Mouse (Mus musculus) hindbrain, embryonic 15.5 days (tissue): ENCODE measurements around the gene Cyfip1. TPM values are rescaled to one million over a fixed set of nuclear protein-coding genes. Genes with fewer than 3 reads are reported as not detected.

Source experiments
- ATAC-seq: fragments of 200-750 bp; cut with Nextera tagmentation; 2 replicates; pipeline ENCODE4 v1.8.0; 2017; ENCODE audit warnings: low read depth, moderate number of reproducible peaks, moderate TSS enrichment; ENCODE audit not compliant: low FRiP score
- H3K27ac ChIP-seq: fragments of 300-500 bp; sonication (generic); replicated peaks from 2 replicates; pipeline ENCODE4 v1.5.1; 2015; ENCODE audit warnings: mild to moderate bottlenecking, inconsistent platforms
- H3K27me3 ChIP-seq: fragments of 300-500 bp; sonication (generic); 2 replicates; pipeline ENCODE4 v1.6.1; 2015; ENCODE audit warnings: control low read depth, inconsistent platforms
- H3K36me3 ChIP-seq: fragments of 300-500 bp; sonication (generic); 2 replicates; pipeline ENCODE4 v1.6.1; 2015; ENCODE audit warnings: control low read depth, inconsistent platforms
- H3K4me1 ChIP-seq: fragments of 300-500 bp; sonication (generic); replicated peaks from 2 replicates; pipeline ENCODE4 v1.6.1; 2015; ENCODE audit warnings: control low read depth, inconsistent platforms
- H3K4me2 ChIP-seq: fragments of 300-500 bp; sonication (generic); 2 replicates; pipeline ENCODE4 v1.6.1; 2015; ENCODE audit warnings: moderate library complexity, mild to moderate bottlenecking, inconsistent platforms
- H3K4me3 ChIP-seq: fragments of 300-500 bp; sonication (generic); 2 replicates; pipeline ENCODE4 v1.5.1; 2015; ENCODE audit warnings: mild to moderate bottlenecking, inconsistent platforms
- H3K9ac ChIP-seq: fragments of 300-500 bp; sonication (generic); 2 replicates; pipeline ENCODE4 v1.6.1; 2015; ENCODE audit warnings: inconsistent platforms
- H3K9me3 ChIP-seq: fragments of 300-500 bp; sonication (generic); 2 replicates; pipeline ENCODE4 v1.6.1; 2016; ENCODE audit warnings: control low read depth, inconsistent platforms
- WGBS: fragments of 180-500 bp; shearing (Covaris S2); methylation state at CpG from one replicate; pipeline ENCODE4 v1.1.7; 2015; 5-methylcytosine and 5-hydroxymethylcytosine counted together
- polyA plus RNA-seq: library from polyadenylated mRNA; unstranded; fragments of >200 nt; fragmentation: Nextera tagmentation; extraction: Ambion mirVana; gene quantifications from 2 replicates; pipeline ENCODE4 v1.2.1, GENCODE M21; 2015

Cyfip1 gene
- polyA plus RNA-seq, 1 experiment from 2014 or later: 46.7 TPM

- H3K9ac ChIP-seq: no peak overlapping the region
- peaks cover 18% of the 10 kb centered on the region for H3K4me1 ChIP-seq
- H3K4me3 ChIP-seq: no peak overlapping the region
- 98% methylated on average over 1 of the region's 1 CpGs for WGBS
- H3K27ac ChIP-seq: no peak overlapping the region
- H3K9me3 ChIP-seq: no peaks in the 10 kb centered on the region
- H3K4me2 ChIP-seq: no peak overlapping the region
- no peak for ATAC-seq
- no peaks in the 10 kb centered on the region for H3K36me3 ChIP-seq
- H3K27me3 ChIP-seq: no peaks in the 10 kb centered on the region
Observed at GRCm38 (mm10) chr7:55960506-55960905, 119.0 kb downstream of the Cyfip1 start.

- no peaks in the 10 kb centered on the region for H3K9me3 ChIP-seq
- H3K4me3 ChIP-seq: peak within 1 kb of the TSS; percentile 99
- H3K27me3 ChIP-seq: no peaks in the 10 kb centered on the region
- peaks cover 18% of the 10 kb centered on the region for H3K4me1 ChIP-seq
- peak; percentile 99 for ATAC-seq
- peak within 1 kb of the TSS; percentile 85 for H3K4me2 ChIP-seq
- peak within 1 kb of the TSS; percentile 97 for H3K9ac ChIP-seq
- H3K27ac ChIP-seq: peak within 1 kb of the TSS; percentile 91
- no peaks in the 10 kb centered on the region for H3K36me3 ChIP-seq
- WGBS: under 1% methylated on average over 70 of the region's 70 CpGs
Observed at GRCm38 (mm10) chr7:55962004-55962908, 120.7 kb downstream of the Cyfip1 start, which contains the start of gene Nipa2. Gene Nipa2 (minus strand): TSS chr7:55962476.

GRCm38 (mm10) chr7:55966866-55967460 lies 125.4 kb downstream of the Cyfip1 start:
- Histone ChIP-seq H3K27ac (no peak overlapping the region), H3K4me1 (peaks cover 9% of the 10 kb centered on the region), H3K9ac (no peak overlapping the region), H3K9me3 (no peaks in the 10 kb centered on the region), H3K4me3 (no peak overlapping the region), H3K27me3 (no peaks in the 10 kb centered on the region), H3K36me3 (no peaks in the 10 kb centered on the region), H3K4me2 (no peak overlapping the region)
- ATAC-seq: no peak
- 30% methylated on average over 3 of the region's 3 CpGs for WGBS

- Histone ChIP-seq H3K27ac (no peak overlapping the region), H3K4me2 (peak overlapping the region; percentile 34), H3K4me3 (no peak overlapping the region), H3K9me3 (no peaks in the 10 kb centered on the region), H3K36me3 (no peaks in the 10 kb centered on the region), H3K27me3 (no peaks in the 10 kb centered on the region), H3K4me1 (peaks cover 2% of the 10 kb centered on the region; the same call in 1 of the 2 replicates), H3K9ac (no peak overlapping the region)
- ATAC-seq: no peak
- WGBS: 44% methylated on average over 16 of the region's 16 CpGs
Observed at GRCm38 (mm10) chr7:55968258-55968901, 126.8 kb downstream of the Cyfip1 start.

GRCm38 (mm10) chr7:55969415-55969814 lies 127.9 kb downstream of the Cyfip1 start:
- no peak overlapping the region for H3K4me2 ChIP-seq
- ATAC-seq: no peak
- no peaks in the 10 kb centered on the region for H3K4me1 ChIP-seq
- no peak overlapping the region for H3K4me3 ChIP-seq
- 76% methylated on average over 1 of the region's 1 CpGs for WGBS
- no peak overlapping the region for H3K9ac ChIP-seq
- H3K27ac ChIP-seq: no peak overlapping the region
- H3K36me3 ChIP-seq: no peaks in the 10 kb centered on the region
- H3K9me3 ChIP-seq: no peaks in the 10 kb centered on the region
- H3K27me3 ChIP-seq: no peaks in the 10 kb centered on the region

- no peak overlapping the region for H3K4me3 ChIP-seq
- no peaks in the 10 kb centered on the region for H3K27me3 ChIP-seq
- no peak overlapping the region for H3K9ac ChIP-seq
- H3K27ac ChIP-seq: no peak overlapping the region
- 100% methylated on average over 2 of the region's 2 CpGs for WGBS
- H3K4me2 ChIP-seq: no peak overlapping the region
- no peak for ATAC-seq
- H3K9me3 ChIP-seq: no peaks in the 10 kb centered on the region
- H3K36me3 ChIP-seq: peaks cover 4% of the 10 kb centered on the region; the same call in 1 of the 2 replicates
- H3K4me1 ChIP-seq: no peaks in the 10 kb centered on the region
Observed at GRCm38 (mm10) chr7:55974429-55974828, 132.9 kb downstream of the Cyfip1 start.

GRCm38 (mm10) chr7:55981511-55981910 lies 140.0 kb downstream of the Cyfip1 start:
- Histone ChIP-seq H3K4me2 (no peak overlapping the region), H3K4me1 (no peaks in the 10 kb centered on the region), H3K9me3 (no peaks in the 10 kb centered on the region), H3K27ac (no peak overlapping the region), H3K9ac (no peak overlapping the region), H3K4me3 (no peak overlapping the region), H3K36me3 (peaks cover 27% of the 10 kb centered on the region), H3K27me3 (no peaks in the 10 kb centered on the region)
- WGBS: 97% methylated on average over 2 of the region's 2 CpGs
- ATAC-seq: no peak

Other genes starting within 250 kb of the Cyfip1 start
- gene Siglech, start 73.6 kb upstream of the Cyfip1 start, polyA plus RNA-seq: 1.9 and 2.2 TPM in 2 replicates
- 35.7 and 38.2 TPM in 2 replicates for gene Tubgcp5, start 47.6 kb upstream of the Cyfip1 start, polyA plus RNA-seq
- gene Nipa2, start 120.7 kb downstream of the Cyfip1 start, polyA plus RNA-seq: 35.7 and 40.2 TPM in 2 replicates
- 29.6 and 30.4 TPM in 2 replicates for gene Nipa1, start 178.2 kb downstream of the Cyfip1 start, polyA plus RNA-seq
- 50.4 and 50.7 TPM in 2 replicates for gene Herc2, start 208.5 kb downstream of the Cyfip1 start, polyA plus RNA-seq